In genomic region chr5:117415011-117415912, GRCm38 (mm10) we compare ENCODE assay signal across 9 mouse cellular contexts. TPM values are rescaled to one million over a fixed set of nuclear protein-coding genes. Genes with fewer than 3 reads are reported as not detected.
A peak's percentile ranks its signal among the peaks of the same experiment; 100 is the strongest.
DNase-seq lines count a peak whose midpoint lies in the region; ATAC-seq lines count a peak whose summit lies in the region.
"Had no signal": no experiment of that assay in that cellular context is flagged by ENCODE, and none has a peak within 500 bp of the region (broad histone marks: within the 10 kb centered on the region; RNA-seq: fewer than 3 reads in every experiment).

No protein-coding gene starts in this region.

- no peak overlapping the region for H3K27ac ChIP-seq in forebrain, embryonic 10.5 days
- no peak overlapping the region for H3K27ac ChIP-seq in midbrain, embryonic 10.5 days (replicated peaks)
- no peak overlapping the region for H3K27ac ChIP-seq in liver, embryonic 11.5 days (ENCODE audit: low read depth, low read length)

- H3K4me1 ChIP-seq in forebrain, embryonic 10.5 days, result peaks cover 24% of the 10 kb centered on the region
- peaks cover 26% of the 10 kb centered on the region for H3K4me1 ChIP-seq in midbrain, embryonic 10.5 days
- H3K4me1 ChIP-seq in liver, embryonic 11.5 days (replicated peaks; ENCODE audit: control insufficient read depth, insufficient read depth, low read length), result peaks cover 4% of the 10 kb centered on the region; the same call in 1 of the 2 replicates

- 25% methylated on average over 19 of the region's 19 CpGs for WGBS in forebrain, embryonic 10.5 days
- WGBS in midbrain, embryonic 10.5 days, result 30% methylated on average over 19 of the region's 19 CpGs
- WGBS in liver, embryonic 11.5 days, result 39% methylated on average over 18 of the region's 19 CpGs

- H3K27me3 ChIP-seq in forebrain, embryonic 10.5 days (ENCODE audit: poor library complexity, severe bottlenecking), result peaks cover 71% of the 10 kb centered on the region
- H3K27me3 ChIP-seq in midbrain, embryonic 10.5 days (ENCODE audit: low read depth, poor library complexity, severe bottlenecking), result peaks cover 66% of the 10 kb centered on the region
- peaks cover 54% of the 10 kb centered on the region for H3K27me3 ChIP-seq in liver, embryonic 11.5 days (replicated peaks; ENCODE audit: control insufficient read depth, insufficient read depth, low read length)

- ATAC-seq in liver, embryonic 11.5 days (replicated peaks; ENCODE audit: low FRiP score), result no peak

- peak overlapping the region; percentile 81 for H3K4me3 ChIP-seq in forebrain, embryonic 10.5 days
- H3K4me3 ChIP-seq in midbrain, embryonic 10.5 days, result peak overlapping the region; percentile 88
- no peak overlapping the region for H3K4me3 ChIP-seq in liver, embryonic 11.5 days (ENCODE audit: low read depth, low read length)

- H3K9me3 ChIP-seq in forebrain, embryonic 10.5 days, result no peaks in the 10 kb centered on the region
- H3K9me3 ChIP-seq in midbrain, embryonic 10.5 days (replicated peaks), result no peaks in the 10 kb centered on the region
- H3K9me3 ChIP-seq in liver, embryonic 11.5 days (ENCODE audit: control insufficient read depth, low read length), result no peaks in the 10 kb centered on the region

- no peak overlapping the region for H3K9ac ChIP-seq in liver, embryonic 11.5 days (ENCODE audit: low read depth, low read length)

- peak; percentile 36 to 38 for DNase-seq in cerebellum, adult 18-20 months
- no peak for DNase-seq in cerebellum, adult 11 months
- peak; percentile 67 for DNase-seq in A20 (ENCODE audit: low read depth, low spot score)
- DNase-seq in forebrain, embryonic 10.5 days (ENCODE audit: extremely low spot score, low spot score), result no peak
- DNase-seq in midbrain, embryonic 10.5 days (ENCODE audit: low spot score), result no peak
- no peak for DNase-seq in adrenal gland, adult 2 months
- no peak for DNase-seq in liver, embryonic 11.5 days (ENCODE audit: low spot score)
- DNase-seq in kidney, postnatal 36 days, result no peak
- DNase-seq: kidney, adult 8-10 months had no signal

- no peaks in the 10 kb centered on the region for H3K36me3 ChIP-seq in forebrain, embryonic 10.5 days (replicated peaks)
- no peaks in the 10 kb centered on the region for H3K36me3 ChIP-seq in midbrain, embryonic 10.5 days
- no peaks in the 10 kb centered on the region for H3K36me3 ChIP-seq in liver, embryonic 11.5 days (ENCODE audit: control insufficient read depth, insufficient read depth, low read length)

- no peak overlapping the region for H3K4me2 ChIP-seq in liver, embryonic 11.5 days

RNA-seq across cellular contexts. Expression of gene Ksr2, which starts 1.5 kb away (rescaled TPM):
- polyA plus RNA-seq in forebrain, embryonic 10.5 days (2016; fragmentation: Nextera tagmentation; extraction: Ambion mirVana), result 0.26 and 0.40 TPM in 2 replicates
- polyA plus RNA-seq in midbrain, embryonic 10.5 days (2016; fragmentation: Nextera tagmentation; extraction: Ambion mirVana), result 0.52 and 0.68 TPM in 2 replicates
- 1 to 10 TPM; 3.8 to 5.1 TPM for total RNA-seq in adrenal gland, adult 2 months (2021)
- 0.46 and 0.92 TPM in 2 replicates for polyA plus RNA-seq in adrenal gland, adult 2 months (2012; rRNA removed)
- polyA plus RNA-seq in liver, embryonic 11.5 days (2014; fragmentation: Nextera tagmentation; extraction: Ambion mirVana), result 0.01 and 0.17 TPM in 2 replicates

RNA-seq across cellular contexts. Expression of gene Rfc5, which starts 26.4 kb away (rescaled TPM):
- polyA plus RNA-seq in forebrain, embryonic 10.5 days (2016; fragmentation: Nextera tagmentation; extraction: Ambion mirVana), result 155 TPM in 2 replicates
- 127 and 151 TPM in 2 replicates for polyA plus RNA-seq in midbrain, embryonic 10.5 days (2016; fragmentation: Nextera tagmentation; extraction: Ambion mirVana)
- 1 to 10 TPM; 6.7 to 8.6 TPM for total RNA-seq in adrenal gland, adult 2 months (2021)
- polyA plus RNA-seq in adrenal gland, adult 2 months (2012; rRNA removed), result 10.0 and 11.5 TPM in 2 replicates
- 121 and 131 TPM in 2 replicates for polyA plus RNA-seq in liver, embryonic 11.5 days (2014; fragmentation: Nextera tagmentation; extraction: Ambion mirVana)

RNA-seq across cellular contexts. Expression of gene Wsb2, which starts 58.2 kb away (rescaled TPM):
- polyA plus RNA-seq in forebrain, embryonic 10.5 days (2016; fragmentation: Nextera tagmentation; extraction: Ambion mirVana), result 45.4 and 46.7 TPM in 2 replicates
- 48.4 and 61.6 TPM in 2 replicates for polyA plus RNA-seq in midbrain, embryonic 10.5 days (2016; fragmentation: Nextera tagmentation; extraction: Ambion mirVana)
- 100 to 1,000 TPM; 149 to 153 TPM for total RNA-seq in adrenal gland, adult 2 months (2021)
- 179 and 211 TPM in 2 replicates for polyA plus RNA-seq in adrenal gland, adult 2 months (2012; rRNA removed)
- 36.3 and 45.8 TPM in 2 replicates for polyA plus RNA-seq in liver, embryonic 11.5 days (2014; fragmentation: Nextera tagmentation; extraction: Ambion mirVana)

Comparison
In these comparisons a context has a peak if more than half of its experiments do, and no peak if none do; other contexts are left out.
1. DNase-seq: peak in cerebellum, adult 18-20 months (2 of 2) and A20 (single experiment); none in cerebellum, adult 11 months (single experiment), forebrain, embryonic 10.5 days (single experiment), midbrain, embryonic 10.5 days (single experiment), adrenal gland, adult 2 months (single experiment), liver, embryonic 11.5 days (single experiment) and kidney, postnatal 36 days (0 of 2).